Mouse (Mus musculus) urinary bladder, postnatal 25 days (tissue): ENCODE measurements around the gene Gigyf1.

ENCODE experiments used
- DNase-seq: peaks from one replicate; pipeline ENCODE4 v3.0.0; 2022; ENCODE audit warnings: low spot score

The Gigyf1 gene

GRCm38 (mm10) chr5:137570691-137571586, 52.6 kb downstream of the Gigyf1 start:
- no peak for DNase-seq

- peak; percentile 36 for DNase-seq
Measured at GRCm38 (mm10) chr5:137574470-137574901, 56.1 kb downstream of the Gigyf1 start.
